In genomic region chr3:146577591-146577990, GRCm38 (mm10) we compare ENCODE assay signal across 32 mouse cellular contexts. TPM values are rescaled to one million over a fixed set of nuclear protein-coding genes. Genes with fewer than 3 reads are reported as not detected.
"Had no signal": no experiment of that assay in that cellular context is flagged by ENCODE, and none has a peak within 500 bp of the region (broad histone marks: within the 10 kb centered on the region; RNA-seq: fewer than 3 reads in every experiment).

No protein-coding gene starts in this region.

- H3K36me3 ChIP-seq: embryonic facial prominence, embryonic 10.5 days; embryonic facial prominence, embryonic 12.5 days; embryonic facial prominence, embryonic 13.5 days; embryonic facial prominence, embryonic 15.5 days; forebrain, embryonic 10.5 days; forebrain, embryonic 12.5 days; forebrain, embryonic 15.5 days had no signal

- H3K4me1 ChIP-seq: embryonic facial prominence, embryonic 10.5 days; embryonic facial prominence, embryonic 12.5 days; embryonic facial prominence, embryonic 13.5 days; embryonic facial prominence, embryonic 15.5 days; forebrain, embryonic 10.5 days; forebrain, embryonic 12.5 days; forebrain, embryonic 13.5 days; forebrain, embryonic 15.5 days had no signal

- H3K9ac ChIP-seq: embryonic facial prominence, embryonic 12.5 days; embryonic facial prominence, embryonic 13.5 days; embryonic facial prominence, embryonic 15.5 days; forebrain, embryonic 12.5 days; forebrain, embryonic 13.5 days; forebrain, embryonic 15.5 days; forebrain, postnatal 0 days had no signal

- H3K9me3 ChIP-seq: embryonic facial prominence, embryonic 10.5 days; embryonic facial prominence, embryonic 12.5 days; embryonic facial prominence, embryonic 13.5 days; embryonic facial prominence, embryonic 15.5 days; forebrain, embryonic 10.5 days; forebrain, embryonic 12.5 days; forebrain, embryonic 13.5 days; forebrain, embryonic 15.5 days had no signal

- ATAC-seq: forebrain, embryonic 13.5 days; forebrain, embryonic 14.5 days; forebrain, embryonic 15.5 days; forebrain, embryonic 16.5 days; forebrain, postnatal 0 days had no signal

- H3K4me3 ChIP-seq: embryonic facial prominence, embryonic 10.5 days; embryonic facial prominence, embryonic 12.5 days; embryonic facial prominence, embryonic 13.5 days; embryonic facial prominence, embryonic 15.5 days; erythroblast, embryonic 14.5 days; forebrain, embryonic 10.5 days; forebrain, embryonic 12.5 days; forebrain, embryonic 13.5 days; forebrain, embryonic 15.5 days; gastrocnemius, adult 2 months; heart, adult 2 months had no signal

- H3K27me3 ChIP-seq: embryonic facial prominence, embryonic 12.5 days; embryonic facial prominence, embryonic 13.5 days; embryonic facial prominence, embryonic 15.5 days; forebrain, embryonic 12.5 days; forebrain, embryonic 13.5 days; forebrain, embryonic 15.5 days had no signal

- H3K27ac ChIP-seq: embryonic facial prominence, embryonic 10.5 days; embryonic facial prominence, embryonic 12.5 days; embryonic facial prominence, embryonic 13.5 days; embryonic facial prominence, embryonic 15.5 days; forebrain, embryonic 10.5 days; forebrain, embryonic 12.5 days; forebrain, embryonic 13.5 days; forebrain, embryonic 15.5 days; gastrocnemius, adult 2 months; heart, adult 2 months had no signal

- DNase-seq: cerebellum, adult 8-10 months; cerebellum, adult 9-10 months; cerebellum, adult 9-11 months; cerebellum, postnatal 36 days; embryo, embryonic 11 days; forebrain, postnatal 0 days; gastrocnemius, adult 2 months; gastrocnemius, postnatal 10 days; gastrocnemius, postnatal 14 days; gastrocnemius, postnatal 25 days; gastrocnemius, postnatal 36 days; heart, adult 18-20 months; heart, adult 2 months had no signal

- H3K4me2 ChIP-seq: embryonic facial prominence, embryonic 12.5 days; embryonic facial prominence, embryonic 13.5 days; embryonic facial prominence, embryonic 15.5 days; forebrain, embryonic 12.5 days; forebrain, embryonic 13.5 days; forebrain, embryonic 15.5 days had no signal

RNA-seq across cellular contexts. Expression of gene Uox, which starts 7.4 kb away (rescaled TPM):
- total RNA-seq: common myeloid progenitor, adult 5-6 weeks; gastrocnemius, adult 2 months; gastrocnemius, postnatal 14 days; gastrocnemius, postnatal 25 days; granulocyte monocyte progenitor cell, adult 5-6 weeks; heart, adult 18-20 months; heart, adult 2 months; heart, adult 8-10 months had no signal
- polyA plus RNA-seq: embryonic facial prominence, embryonic 10.5 days; embryonic facial prominence, embryonic 11.5 days; embryonic facial prominence, embryonic 12.5 days; erythroblast, embryonic 14.5 days; forebrain, embryonic 10.5 days; forebrain, embryonic 11.5 days; forebrain, embryonic 12.5 days; forebrain, embryonic 13.5 days; forebrain, embryonic 14.5 days; forebrain, embryonic 15.5 days; forebrain, embryonic 16.5 days; heart, adult 2 months had no signal

RNA-seq across cellular contexts. Expression of gene Dnase2b, which starts 37.8 kb away (rescaled TPM):
- total RNA-seq: forebrain, postnatal 0 days; gastrocnemius, adult 18-20 months; gastrocnemius, postnatal 10 days; gastrocnemius, postnatal 14 days; gastrocnemius, postnatal 25 days; gastrocnemius, postnatal 36 days; granulocyte monocyte progenitor cell, adult 5-6 weeks; heart, adult 18-20 months; heart, adult 2 months; heart, adult 8-10 months had no signal
- polyA plus RNA-seq: embryonic facial prominence, embryonic 10.5 days; embryonic facial prominence, embryonic 11.5 days; embryonic facial prominence, embryonic 12.5 days; embryonic facial prominence, embryonic 14.5 days; erythroblast, embryonic 14.5 days; forebrain, embryonic 10.5 days; forebrain, embryonic 11.5 days; forebrain, embryonic 12.5 days; forebrain, embryonic 13.5 days; forebrain, embryonic 14.5 days; forebrain, embryonic 15.5 days; forebrain, embryonic 16.5 days; forebrain, postnatal 0 days; frontal cortex, adult 2 months; heart, adult 2 months had no signal
